Mouse (Mus musculus): Measurements from ENCODE around the gene Edem2. TPM values are rescaled to one million over a fixed set of nuclear protein-coding genes. Genes with fewer than 3 reads are reported as not detected.

Edem2 gene
- polyA plus RNA-seq (2015; fragmentation: Nextera tagmentation; extraction: Ambion mirVana), result 103 and 133 TPM in 2 replicates

DNA sequence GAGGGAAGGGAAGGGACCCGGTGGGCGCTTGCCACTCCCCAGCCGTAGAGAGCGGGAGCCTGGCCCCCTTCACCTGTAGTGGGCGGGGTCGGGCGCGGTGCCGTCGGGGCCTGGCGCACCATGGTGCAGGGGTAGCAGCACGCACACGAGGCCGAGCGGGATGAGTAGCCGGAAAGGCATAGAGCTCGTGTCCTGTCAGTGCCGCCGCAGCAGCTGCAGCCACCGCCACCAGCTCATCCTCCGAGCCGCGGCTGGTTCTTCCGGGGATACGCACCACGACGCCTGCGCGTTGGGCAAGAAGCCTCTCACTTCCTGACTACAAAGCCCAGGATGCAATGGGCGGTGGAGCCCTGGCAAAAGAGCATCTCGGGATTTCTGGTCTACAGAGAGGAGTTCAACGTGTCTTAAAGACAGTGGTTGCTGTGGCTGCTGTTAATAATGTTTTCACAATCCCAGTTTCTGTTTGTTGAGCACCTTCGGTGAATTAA lies at the start of gene Edem2:
Gene Edem2, minus strand, starts transcription at position 318 of the 488 bp plus-strand sequence.
- Histone ChIP-seq H3K27me3 (replicated peaks) (no peaks in the 10 kb centered on the region), H3K9ac (peak within 1 kb of the TSS; percentile 76), H3K27ac (peak within 1 kb of the TSS; percentile 68), H3K9me3 (no peaks in the 10 kb centered on the region), H3K4me1 (peaks cover 6% of the 10 kb centered on the region), H3K4me3 (replicated peaks) (peak within 1 kb of the TSS; percentile 93), H3K36me3 (no peaks in the 10 kb centered on the region), H3K4me2 (peak within 1 kb of the TSS; percentile 89)
- ATAC-seq (ENCODE audit: insufficient read depth, low FRiP score, low read depth), result peak; percentile 88
- WGBS, result under 1% methylated on average over 33 of the region's 33 CpGs

- no peak overlapping the region for H3K4me2 ChIP-seq
- 32% methylated on average over 6 of the region's 7 CpGs for WGBS
- H3K4me3 ChIP-seq (replicated peaks), result no peak overlapping the region
- H3K9ac ChIP-seq, result no peak overlapping the region
- H3K9me3 ChIP-seq, result no peaks in the 10 kb centered on the region
- no peaks in the 10 kb centered on the region for H3K36me3 ChIP-seq
- H3K4me1 ChIP-seq, result peaks cover 9% of the 10 kb centered on the region; the same call in 1 of the 2 replicates
- no peak overlapping the region for H3K27ac ChIP-seq
- ATAC-seq (ENCODE audit: insufficient read depth, low FRiP score, low read depth), result no peak
- peaks cover 26% of the 10 kb centered on the region for H3K27me3 ChIP-seq (replicated peaks)
These were observed 49.8 kb upstream of the Edem2 start for GRCm38 (mm10) chr2:155779066-155779465.

DNA sequence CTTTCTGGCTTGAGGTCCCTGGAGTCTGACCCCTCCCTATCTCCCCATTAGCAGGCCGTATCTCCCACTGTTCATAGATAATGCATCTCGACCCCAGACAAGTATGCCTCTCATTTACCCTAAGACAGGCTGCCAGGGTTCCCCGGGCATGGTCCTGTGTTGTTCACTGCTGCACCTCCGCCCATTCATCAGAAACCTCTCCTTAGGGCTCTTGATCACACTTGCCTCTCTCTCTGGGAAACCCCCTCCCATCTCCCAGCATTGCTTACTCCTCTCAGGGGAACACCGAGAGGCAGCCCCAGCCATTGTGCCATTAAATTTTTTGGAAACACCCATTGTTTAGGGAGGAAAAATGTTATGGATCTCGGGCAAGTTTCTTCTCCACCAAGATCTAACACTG lies 48.7 kb upstream of the Edem2 start:
- 69% methylated on average over 6 of the region's 6 CpGs for WGBS
- Histone ChIP-seq H3K4me2 (no peak overlapping the region), H3K27me3 (replicated peaks) (peaks cover 36% of the 10 kb centered on the region), H3K36me3 (no peaks in the 10 kb centered on the region), H3K4me3 (replicated peaks) (no peak overlapping the region), H3K9me3 (no peaks in the 10 kb centered on the region), H3K9ac (no peak overlapping the region), H3K27ac (no peak overlapping the region), H3K4me1 (peaks cover 9% of the 10 kb centered on the region; the same call in 1 of the 2 replicates)
- ATAC-seq (ENCODE audit: insufficient read depth, low FRiP score, low read depth), result no peak

- no peaks in the 10 kb centered on the region for H3K36me3 ChIP-seq
- H3K9ac ChIP-seq, result no peak overlapping the region
- peaks cover 36% of the 10 kb centered on the region for H3K27me3 ChIP-seq (replicated peaks)
- WGBS, result 83% methylated on average over 4 of the region's 4 CpGs
- ATAC-seq (ENCODE audit: insufficient read depth, low FRiP score, low read depth), result no peak
- no peaks in the 10 kb centered on the region for H3K9me3 ChIP-seq
- no peak overlapping the region for H3K4me3 ChIP-seq (replicated peaks)
- H3K4me2 ChIP-seq, result no peak overlapping the region
- no peak overlapping the region for H3K27ac ChIP-seq
- peaks cover 9% of the 10 kb centered on the region; the same call in 1 of the 2 replicates for H3K4me1 ChIP-seq
These were observed 48.4 kb upstream of the Edem2 start for GRCm38 (mm10) chr2:155777688-155777985.

DNA sequence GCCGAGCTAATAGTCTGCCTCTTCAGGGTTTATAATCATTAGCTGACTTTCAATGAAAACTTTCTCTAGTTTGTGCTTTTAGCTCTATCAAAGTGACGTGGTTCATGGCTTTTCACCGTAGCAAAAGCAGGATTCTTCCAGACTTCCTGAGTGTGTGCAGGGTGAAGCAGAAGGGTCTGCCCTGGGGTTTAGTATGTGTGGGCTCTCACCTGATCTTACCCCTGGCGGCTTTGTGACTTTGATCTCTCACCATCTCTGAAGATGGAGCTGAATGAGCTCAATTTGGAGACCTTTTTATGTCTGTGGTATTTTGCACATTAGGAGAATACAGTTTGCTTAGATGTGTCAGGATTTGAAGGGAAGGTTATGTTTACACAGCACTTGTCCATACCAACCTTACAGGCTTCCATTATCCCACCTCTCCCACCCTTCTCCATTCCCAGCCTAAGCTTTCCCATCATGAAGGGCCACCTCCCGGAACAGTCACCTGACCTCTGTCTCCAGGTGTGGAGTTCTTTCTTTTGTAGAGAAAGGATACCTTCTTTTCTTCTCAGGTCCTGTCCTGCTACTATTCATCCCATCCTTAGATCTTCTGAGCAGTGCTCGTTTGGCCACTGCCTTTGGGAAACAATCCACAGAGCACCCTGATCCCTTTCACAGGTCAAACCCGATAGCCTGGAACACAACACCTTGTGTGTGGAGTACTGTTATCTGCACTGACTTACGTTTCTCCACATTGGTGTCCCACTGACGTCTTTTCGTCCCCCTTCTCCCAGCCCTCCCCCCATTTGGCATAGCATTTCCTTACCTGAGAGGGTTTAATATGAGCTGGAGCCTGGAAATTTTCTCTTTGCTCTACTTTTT lies 47.8 kb upstream of the Edem2 start:
- no peak for ATAC-seq (ENCODE audit: insufficient read depth, low FRiP score, low read depth)
- no peaks in the 10 kb centered on the region for H3K36me3 ChIP-seq
- peaks cover 9% of the 10 kb centered on the region; the same call in 1 of the 2 replicates for H3K4me1 ChIP-seq
- H3K4me3 ChIP-seq (replicated peaks), result no peak overlapping the region
- H3K4me2 ChIP-seq, result no peak overlapping the region
- H3K27me3 ChIP-seq (replicated peaks), result peaks cover 36% of the 10 kb centered on the region
- no peak overlapping the region for H3K9ac ChIP-seq
- WGBS, result 54% methylated on average over 10 of the region's 10 CpGs
- H3K9me3 ChIP-seq, result no peaks in the 10 kb centered on the region
- H3K27ac ChIP-seq, result no peak overlapping the region

DNA sequence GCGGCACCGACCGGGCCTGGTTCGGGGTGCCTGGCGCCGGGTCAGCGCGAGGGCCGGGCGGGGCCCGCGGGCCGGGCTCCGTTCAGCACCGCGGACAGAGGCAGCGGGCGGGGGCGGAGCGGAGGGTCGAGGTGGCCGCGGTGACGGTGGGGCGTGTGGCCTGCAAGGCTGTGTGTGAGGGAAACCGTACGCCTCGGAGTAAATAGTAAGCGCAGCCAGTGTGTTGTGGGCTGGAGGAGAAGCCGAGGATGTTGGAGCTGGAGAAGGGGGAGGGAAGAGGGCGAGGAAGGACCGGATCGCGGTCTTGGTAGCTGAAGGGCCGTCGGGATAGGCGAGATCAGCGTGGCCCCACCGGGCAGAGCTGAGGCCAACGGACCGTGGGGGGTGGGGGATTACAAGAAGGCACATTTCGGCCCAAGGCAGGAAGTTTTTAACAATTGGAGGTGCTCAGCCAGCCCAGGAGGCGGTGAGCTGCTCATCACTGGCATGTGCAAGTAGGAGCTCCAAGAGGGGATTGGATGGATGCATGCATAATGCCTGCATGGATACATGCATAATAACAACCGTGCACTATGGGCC lies 46.5 kb upstream of the Edem2 start:
- 2% methylated on average over 42 of the region's 44 CpGs for WGBS
- peaks cover 36% of the 10 kb centered on the region for H3K27me3 ChIP-seq (replicated peaks)
- no peaks in the 10 kb centered on the region for H3K9me3 ChIP-seq
- H3K9ac ChIP-seq, result no peak overlapping the region
- no peaks in the 10 kb centered on the region for H3K36me3 ChIP-seq
- peak overlapping the region; percentile 48 for H3K4me3 ChIP-seq (replicated peaks)
- ATAC-seq (ENCODE audit: insufficient read depth, low FRiP score, low read depth), result peak; percentile 60
- no peak overlapping the region for H3K27ac ChIP-seq
- peak overlapping the region; percentile 99 for H3K4me2 ChIP-seq
- peaks cover 9% of the 10 kb centered on the region; the same call in 1 of the 2 replicates for H3K4me1 ChIP-seq

DNA sequence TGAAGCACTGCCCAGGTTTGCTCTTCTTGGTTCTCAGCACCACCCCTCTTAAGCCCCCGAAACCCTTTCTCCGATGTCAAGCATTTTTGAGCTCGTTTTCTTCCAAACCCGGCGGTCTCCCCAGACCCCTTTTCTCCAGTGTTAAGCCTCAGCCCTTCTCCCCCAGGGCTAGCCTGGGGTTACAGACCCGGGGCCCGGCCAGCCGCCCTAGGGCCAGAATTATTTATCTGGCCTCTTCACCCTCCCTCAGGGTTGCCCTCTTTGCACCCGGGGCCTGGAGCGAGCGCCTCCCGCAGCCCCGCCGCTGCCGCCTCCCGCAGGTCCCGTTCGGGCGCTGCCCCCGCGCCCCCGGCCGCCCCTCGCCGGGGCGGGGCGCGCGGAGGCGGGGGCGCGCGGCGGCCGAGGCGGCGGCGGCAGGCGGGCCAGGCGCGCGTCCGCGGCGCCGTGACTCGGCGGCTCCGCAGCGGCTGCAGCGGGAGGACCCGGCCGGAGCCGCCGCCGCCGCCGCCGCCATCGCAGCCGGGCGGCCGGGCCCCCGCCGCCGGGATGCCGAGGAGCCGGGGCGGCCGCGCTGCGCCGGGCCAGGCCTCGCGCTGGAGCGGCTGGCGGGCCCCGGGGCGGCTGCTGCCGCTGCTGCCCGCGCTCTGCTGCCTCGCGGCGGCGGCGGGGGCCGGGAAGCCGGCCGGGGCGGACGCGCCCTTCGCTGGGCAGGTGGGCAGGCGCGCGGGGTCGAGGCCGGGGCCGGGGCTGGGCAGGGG lies 45.8 kb upstream of the Edem2 start, which contains the start of gene Mmp24:
Gene Mmp24, plus strand, starts transcription at position 416 of the 758 bp plus-strand sequence.
- no peaks in the 10 kb centered on the region for H3K9me3 ChIP-seq
- whole genome bisulfite sequencing, result 2% methylated on average over 49 of the region's 100 CpGs
- no peak for ATAC-seq (ENCODE audit: insufficient read depth, low FRiP score, low read depth)
- H3K27me3 ChIP-seq (replicated peaks), result peaks cover 36% of the 10 kb centered on the region
- peaks cover 9% of the 10 kb centered on the region; the same call in 1 of the 2 replicates for H3K4me1 ChIP-seq
- H3K9ac ChIP-seq, result no peak within 1 kb of the TSS
- H3K4me2 ChIP-seq, result peak within 1 kb of the TSS; percentile 99
- no peak within 1 kb of the TSS for H3K27ac ChIP-seq
- no peaks in the 10 kb centered on the region for H3K36me3 ChIP-seq
- H3K4me3 ChIP-seq (replicated peaks), result peak within 1 kb of the TSS; percentile 48

GRCm38 (mm10) chr2:155774261-155774926 lies 45.1 kb upstream of the Edem2 start:
- peak overlapping the region; percentile 99 for H3K4me2 ChIP-seq
- WGBS, result 49% methylated on average over 11 of the region's 11 CpGs
- no peak overlapping the region for H3K9ac ChIP-seq
- no peak for ATAC-seq (ENCODE audit: insufficient read depth, low FRiP score, low read depth)
- H3K4me3 ChIP-seq (replicated peaks), result peak overlapping the region; percentile 48
- no peak overlapping the region for H3K27ac ChIP-seq
- H3K36me3 ChIP-seq, result no peaks in the 10 kb centered on the region
- peaks cover 9% of the 10 kb centered on the region; the same call in 1 of the 2 replicates for H3K4me1 ChIP-seq
- peaks cover 36% of the 10 kb centered on the region for H3K27me3 ChIP-seq (replicated peaks)
- no peaks in the 10 kb centered on the region for H3K9me3 ChIP-seq

- H3K36me3 ChIP-seq, result no peaks in the 10 kb centered on the region
- H3K4me2 ChIP-seq, result no peak overlapping the region
- no peaks in the 10 kb centered on the region for H3K9me3 ChIP-seq
- H3K4me1 ChIP-seq, result peaks cover 9% of the 10 kb centered on the region; the same call in 1 of the 2 replicates
- H3K27me3 ChIP-seq (replicated peaks), result peaks cover 36% of the 10 kb centered on the region
- H3K27ac ChIP-seq, result no peak overlapping the region
- ATAC-seq (ENCODE audit: insufficient read depth, low FRiP score, low read depth), result no peak
- 64% methylated on average over 4 of the region's 4 CpGs for WGBS
- no peak overlapping the region for H3K9ac ChIP-seq
- H3K4me3 ChIP-seq (replicated peaks), result no peak overlapping the region
These were observed 44.4 kb upstream of the Edem2 start for GRCm38 (mm10) chr2:155773664-155774063.

GRCm38 (mm10) chr2:155764679-155765418 lies 35.6 kb upstream of the Edem2 start:
- ATAC-seq (ENCODE audit: insufficient read depth, low FRiP score, low read depth), result no peak

More at GRCm38 (mm10) chr2:155764679-155765418, 35.6 kb upstream of the Edem2 start:
- H3K9ac ChIP-seq, result no peak overlapping the region
- H3K9me3 ChIP-seq, result no peaks in the 10 kb centered on the region
- no peaks in the 10 kb centered on the region for H3K36me3 ChIP-seq
- no peak overlapping the region for H3K4me2 ChIP-seq
- H3K4me1 ChIP-seq, result no peaks in the 10 kb centered on the region
- 46% methylated on average over 13 of the region's 13 CpGs for WGBS
- H3K4me3 ChIP-seq (replicated peaks), result no peak overlapping the region
- H3K27me3 ChIP-seq (replicated peaks), result no peaks in the 10 kb centered on the region
- H3K27ac ChIP-seq, result no peak overlapping the region

All from stomach, embryonic 15.5 days (tissue).